Mouse (Mus musculus): ENCODE results near the gene Gm20388.
"Not testable (repeated sequence)": the region's sequence is repeated elsewhere in the genome, so short reads cannot be mapped to it uniquely, and the experiment has no call there.

The Gm20388 gene

GRCm38 (mm10) chr8:120792710-120793109 is 882.1 kb downstream of the Gm20388 start:
- no peak for DNase-seq

GRCm38 (mm10) chr8:120795944-120796635 is 885.4 kb downstream of the Gm20388 start:
- peak; percentile 89 for DNase-seq

- DNase-seq = no peak
Observed at GRCm38 (mm10) chr8:120797019-120797727, 886.5 kb downstream of the Gm20388 start.

GRCm38 (mm10) chr8:120800308-120800865 is 889.7 kb downstream of the Gm20388 start:
- DNase-seq = peak; percentile 76

- not testable (repeated sequence) for DNase-seq
Observed at GRCm38 (mm10) chr8:120803661-120804375, 893.2 kb downstream of the Gm20388 start.

GRCm38 (mm10) chr8:120804741-120805140 is 894.1 kb downstream of the Gm20388 start:
- DNase-seq = peak; percentile 67

GRCm38 (mm10) chr8:120806780-120807264 is 896.2 kb downstream of the Gm20388 start:
- DNase-seq = peak; percentile 74

GRCm38 (mm10) chr8:120807719-120808118 is 897.1 kb downstream of the Gm20388 start:
- DNase-seq = peak; percentile 48

GRCm38 (mm10) chr8:120809050-120809449 is 898.4 kb downstream of the Gm20388 start:
- peak; percentile 69 for DNase-seq

- no peak for DNase-seq
Observed at GRCm38 (mm10) chr8:120811953-120812352, 901.3 kb downstream of the Gm20388 start.

GRCm38 (mm10) chr8:120813028-120813427 is 902.4 kb downstream of the Gm20388 start:
- peak; percentile 44 for DNase-seq

GRCm38 (mm10) chr8:120813839-120814238 is 903.2 kb downstream of the Gm20388 start:
- DNase-seq = no peak

- no peak for DNase-seq
Observed at GRCm38 (mm10) chr8:120816371-120816770, 905.7 kb downstream of the Gm20388 start.

- no peak for DNase-seq
Observed at GRCm38 (mm10) chr8:120819906-120820305, 909.3 kb downstream of the Gm20388 start.

GRCm38 (mm10) chr8:120821399-120822170 is 910.9 kb downstream of the Gm20388 start:
- DNase-seq = peak; percentile 87

GRCm38 (mm10) chr8:120823331-120823730 is 912.7 kb downstream of the Gm20388 start:
- DNase-seq = no peak

GRCm38 (mm10) chr8:120823887-120824286 is 913.2 kb downstream of the Gm20388 start:
- DNase-seq = no peak

- no peak for DNase-seq
Observed at GRCm38 (mm10) chr8:120824638-120825037, 914.0 kb downstream of the Gm20388 start.

GRCm38 (mm10) chr8:120828279-120828678 is 917.6 kb downstream of the Gm20388 start:
- DNase-seq = peak; percentile 62

- DNase-seq = peak; percentile 90
Observed at GRCm38 (mm10) chr8:120830661-120831060, 920.0 kb downstream of the Gm20388 start.

GRCm38 (mm10) chr8:120832022-120832421 is 921.4 kb downstream of the Gm20388 start:
- DNase-seq = peak; percentile 84

- DNase-seq = no peak
Observed at GRCm38 (mm10) chr8:120833196-120833595, 922.6 kb downstream of the Gm20388 start.
